Mouse (Mus musculus) liver, embryonic 13.5 days (tissue): Measurements from ENCODE around the gene Emc9. TPM values are rescaled to one million over a fixed set of nuclear protein-coding genes. Genes with fewer than 3 reads are reported as not detected.
A peak's percentile ranks its signal among the peaks of the same experiment; 100 is the strongest.

Experiments
- ATAC-seq: fragments of 200-750 bp; cut with Nextera tagmentation; 2 replicates; pipeline ENCODE4 v1.8.0; 2017; ENCODE audit warnings: low read depth, mild to moderate bottlenecking, moderate number of reproducible peaks, moderate library complexity
- DNase-seq: peaks from one replicate; pipeline ENCODE4 v3.0.0; 2022
- H3K27ac ChIP-seq: fragments of 300-500 bp; sonication (generic); 2 replicates; pipeline ENCODE4 v1.5.1; 2015; ENCODE audit warnings: moderate library complexity, mild to moderate bottlenecking, inconsistent platforms
- H3K27me3 ChIP-seq: fragments of 300-500 bp; sonication (generic); 2 replicates; pipeline ENCODE4 v1.6.1; 2015; ENCODE audit warnings: mild to moderate bottlenecking, inconsistent platforms
- H3K36me3 ChIP-seq: fragments of 300-500 bp; sonication (generic); 2 replicates; pipeline ENCODE4 v1.6.1; 2015; ENCODE audit warnings: mild to moderate bottlenecking, inconsistent platforms
- H3K4me1 ChIP-seq: fragments of 300-500 bp; sonication (generic); replicated peaks from 2 replicates; pipeline ENCODE4 v1.6.1; 2015; ENCODE audit warnings: inconsistent platforms
- H3K4me2 ChIP-seq: fragments of 300-500 bp; sonication (generic); 2 replicates; pipeline ENCODE4 v1.6.1; 2015; ENCODE audit warnings: inconsistent platforms, mild to moderate bottlenecking, moderate library complexity
- H3K4me3 ChIP-seq: fragments of 300-500 bp; sonication (generic); replicated peaks from 2 replicates; pipeline ENCODE4 v1.5.1; 2015; ENCODE audit warnings: mild to moderate bottlenecking, inconsistent platforms
- H3K9ac ChIP-seq: fragments of 300-500 bp; sonication (generic); 2 replicates; pipeline ENCODE4 v1.6.1; 2015; ENCODE audit warnings: mild to moderate bottlenecking, inconsistent platforms
- H3K9me3 ChIP-seq: fragments of 300-500 bp; sonication (generic); replicated peaks from 2 replicates; pipeline ENCODE4 v1.6.1; 2016; ENCODE audit warnings: inconsistent platforms
- WGBS: fragments of 180-500 bp; shearing (Covaris S2); methylation state at CpG from one replicate; pipeline ENCODE4 v1.1.7; 2015; ENCODE audit not compliant: insufficient replicate concordance; 5-methylcytosine and 5-hydroxymethylcytosine counted together
- polyA plus RNA-seq: library from polyadenylated mRNA; unstranded; fragments of >200 nt; fragmentation: Nextera tagmentation; extraction: Ambion mirVana; gene quantifications from 2 replicates; pipeline ENCODE4 v1.2.1, GENCODE M21; 2015

Emc9 gene
- polyA plus RNA-seq, 1 experiment from 2014 or later: 35.8 TPM

DNA sequence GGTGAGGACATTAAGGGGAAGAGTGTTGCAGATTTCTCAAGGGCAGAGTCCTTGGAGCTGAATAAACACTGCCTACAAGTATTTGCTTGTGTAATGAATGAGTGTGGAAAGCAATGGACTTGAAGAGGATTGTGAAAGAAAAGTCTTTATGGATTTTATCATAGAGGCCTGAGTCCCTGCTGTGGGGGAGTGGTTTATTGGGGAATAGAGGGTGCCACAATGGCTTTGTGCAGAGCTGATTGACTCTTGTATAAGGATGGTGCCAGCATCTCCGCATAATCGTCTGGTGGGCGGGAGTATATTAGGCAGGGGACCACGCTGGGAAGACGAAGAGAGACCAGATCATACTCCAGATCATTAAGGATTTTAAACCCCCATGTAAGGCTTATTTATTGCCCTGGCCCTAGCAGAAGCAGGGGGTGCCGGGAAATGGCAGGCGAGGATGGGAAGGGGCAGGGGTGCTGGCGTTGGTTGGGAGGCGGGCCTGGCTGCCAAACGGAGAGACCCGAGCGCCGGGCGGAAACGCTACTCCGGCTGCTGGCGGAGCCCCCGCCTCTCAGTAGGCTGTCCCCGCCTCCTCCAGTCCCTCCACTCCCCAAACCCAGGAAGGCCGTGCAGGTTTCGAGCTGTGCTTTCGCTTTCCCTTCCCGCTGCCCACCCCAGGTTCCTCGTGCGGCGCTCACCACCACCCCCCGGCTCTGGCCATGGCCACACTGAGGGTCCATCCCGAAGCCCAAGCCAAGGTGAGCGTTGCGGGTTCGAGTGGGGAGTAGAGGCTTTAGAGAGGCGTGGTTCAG lies 7.0 kb downstream of the Emc9 start, which contains the start of gene Psme1:
Psme1 (plus strand) TSS at position 253 of the 797 bp plus-strand sequence.
- Histone ChIP-seq H3K4me3 (peak within 1 kb of the TSS; percentile 83), H3K36me3 (peaks cover 26% of the 10 kb centered on the region), H3K9me3 (no peaks in the 10 kb centered on the region), H3K4me2 (peak within 1 kb of the TSS; percentile 92), H3K9ac (peak within 1 kb of the TSS; percentile 92), H3K4me1 (peaks cover 48% of the 10 kb centered on the region), H3K27ac (peak within 1 kb of the TSS; percentile 90), H3K27me3 (no peaks in the 10 kb centered on the region)
- ATAC-seq (peak; percentile 80), DNase-seq (peak; percentile 67)
- WGBS: 1% methylated on average over 32 of the region's 32 CpGs

DNA sequence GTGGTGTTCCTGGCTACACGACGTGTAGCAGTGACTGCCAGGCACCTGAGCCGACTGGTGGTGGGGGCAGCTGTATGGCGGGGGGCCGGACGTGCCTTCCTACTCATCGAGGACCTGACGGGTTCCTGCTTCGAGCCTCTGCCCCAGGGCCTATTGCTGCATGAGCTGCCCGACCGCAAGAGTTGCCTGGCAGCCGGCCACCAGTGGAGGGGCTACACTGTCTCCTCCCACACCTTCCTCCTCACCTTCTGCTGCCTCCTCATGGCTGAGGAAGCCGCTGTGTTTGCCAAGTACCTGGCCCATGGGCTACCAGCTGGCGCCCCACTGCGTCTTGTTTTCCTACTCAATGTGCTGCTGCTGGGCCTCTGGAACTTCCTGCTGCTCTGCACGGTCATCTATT lies 8.7 kb downstream of the Emc9 start:
- ATAC-seq: no peak
- 78% methylated on average over 16 of the region's 16 CpGs for WGBS
- Histone ChIP-seq H3K9ac (no peak overlapping the region), H3K9me3 (no peaks in the 10 kb centered on the region), H3K27me3 (no peaks in the 10 kb centered on the region), H3K4me3 (no peak overlapping the region), H3K27ac (no peak overlapping the region), H3K4me1 (peaks cover 51% of the 10 kb centered on the region), H3K4me2 (no peak overlapping the region), H3K36me3 (peaks cover 20% of the 10 kb centered on the region)
- no peak for DNase-seq

DNA sequence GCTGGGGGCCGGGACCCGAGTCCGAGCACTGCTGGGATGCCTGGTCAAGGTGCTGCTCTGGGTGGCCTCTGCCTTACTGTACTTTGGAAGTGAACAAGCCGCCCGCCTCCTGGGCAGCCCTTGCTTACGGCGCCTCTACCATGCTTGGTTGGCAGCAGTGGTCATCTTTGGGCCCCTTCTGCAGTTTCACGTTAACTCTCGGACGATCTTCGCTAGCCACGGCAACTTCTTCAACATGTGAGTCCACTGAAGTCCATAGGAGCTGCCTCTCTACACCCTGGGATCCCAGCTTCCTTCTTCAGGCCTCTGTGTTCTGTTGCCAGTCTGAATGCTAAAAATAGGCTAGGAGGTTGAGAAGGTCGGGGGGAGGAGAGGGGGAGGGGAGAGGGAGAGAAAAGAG lies 9.4 kb downstream of the Emc9 start:
- H3K4me3 ChIP-seq: no peak overlapping the region
- peaks cover 16% of the 10 kb centered on the region for H3K36me3 ChIP-seq
- H3K9me3 ChIP-seq: no peaks in the 10 kb centered on the region
- H3K4me1 ChIP-seq: peaks cover 57% of the 10 kb centered on the region
- H3K27me3 ChIP-seq: no peaks in the 10 kb centered on the region
- peak overlapping the region; percentile 4; the same call in 1 of the 2 replicates for H3K9ac ChIP-seq
- ATAC-seq (no peak), DNase-seq (no peak)
- no peak overlapping the region for H3K27ac ChIP-seq
- H3K4me2 ChIP-seq: no peak overlapping the region
- 64% methylated on average over 13 of the region's 13 CpGs for WGBS

DNA sequence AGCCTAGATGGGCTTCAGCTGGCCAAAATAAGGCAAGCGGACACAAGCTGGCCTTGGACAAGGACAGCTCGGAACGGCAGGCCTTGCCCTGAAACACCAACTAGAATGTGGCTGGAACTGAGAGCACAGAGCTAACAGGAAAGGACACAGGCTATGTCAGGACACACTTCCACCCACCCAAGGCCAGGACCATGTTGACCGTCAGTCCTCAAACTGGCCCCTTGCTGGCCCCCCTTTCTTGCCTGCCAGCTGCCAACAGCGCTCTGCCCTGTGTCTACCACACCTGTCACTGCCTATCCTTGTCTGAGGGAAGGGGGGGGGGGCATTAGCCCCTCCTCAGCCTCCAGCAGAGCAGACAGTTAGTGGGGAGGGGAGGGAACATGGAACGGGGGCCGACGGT lies 9.8 kb downstream of the Emc9 start, which contains the start of gene Fitm1:
Fitm1 (plus strand) TSS at position 316 of the 400 bp plus-strand sequence.
- peaks cover 59% of the 10 kb centered on the region for H3K4me1 ChIP-seq
- WGBS: 61% methylated on average over 8 of the region's 8 CpGs
- ATAC-seq (no peak), DNase-seq (no peak)
- H3K4me2 ChIP-seq: no peak within 1 kb of the TSS
- H3K9me3 ChIP-seq: no peaks in the 10 kb centered on the region
- no peak within 1 kb of the TSS for H3K4me3 ChIP-seq
- H3K9ac ChIP-seq: peak within 1 kb of the TSS; percentile 4; the same call in 1 of the 2 replicates
- no peak within 1 kb of the TSS for H3K27ac ChIP-seq
- H3K36me3 ChIP-seq: peaks cover 15% of the 10 kb centered on the region
- no peaks in the 10 kb centered on the region for H3K27me3 ChIP-seq

DNA sequence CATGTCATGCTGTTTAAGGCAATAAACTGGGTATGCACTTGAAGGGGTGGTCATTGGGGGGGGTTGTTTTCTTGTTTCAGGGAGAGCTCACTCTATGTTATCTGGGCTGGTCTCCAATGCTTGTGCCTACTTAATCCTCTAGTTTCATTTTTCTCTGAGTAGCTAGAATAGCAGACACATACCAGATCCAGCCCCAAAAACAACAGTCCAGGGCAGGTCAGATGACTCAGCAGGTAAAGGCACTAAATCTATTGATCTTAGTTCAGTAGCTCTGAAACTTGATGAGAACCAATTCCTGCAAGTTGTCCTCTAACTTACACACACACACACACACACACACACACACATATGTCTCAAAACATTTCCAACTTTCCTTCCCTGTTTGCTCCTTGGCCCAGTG lies 13.3 kb downstream of the Emc9 start:
- Histone ChIP-seq H3K27me3 (no peaks in the 10 kb centered on the region), H3K4me1 (peaks cover 31% of the 10 kb centered on the region), H3K9me3 (no peaks in the 10 kb centered on the region), H3K4me2 (no peak overlapping the region), H3K4me3 (no peak overlapping the region), H3K36me3 (peaks cover 41% of the 10 kb centered on the region), H3K9ac (no peak overlapping the region), H3K27ac (peak overlapping the region; percentile 53; the same call in 1 of the 2 replicates)
- ATAC-seq: no peak
- DNase-seq: no peak

DNA sequence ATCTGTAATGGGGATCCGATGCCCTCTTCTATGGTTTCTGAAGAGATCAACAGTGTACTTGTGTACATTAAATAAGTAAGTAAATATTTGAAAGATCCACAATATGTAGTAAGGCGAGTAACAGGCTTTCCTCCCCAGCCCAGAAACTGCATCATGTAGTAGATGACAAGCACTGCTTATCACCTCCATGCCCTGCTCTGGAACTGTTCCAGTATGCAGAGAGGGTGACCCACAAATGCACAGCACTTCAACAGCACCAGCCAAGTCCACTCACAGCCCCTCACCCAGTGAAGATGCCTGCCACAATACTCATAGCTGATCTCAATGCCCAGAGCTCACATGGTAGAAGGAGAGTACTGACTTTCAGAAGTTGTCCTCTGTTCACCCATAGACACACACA lies 14.5 kb downstream of the Emc9 start:
- Histone ChIP-seq H3K4me1 (peaks cover 24% of the 10 kb centered on the region), H3K27me3 (no peaks in the 10 kb centered on the region), H3K9me3 (no peaks in the 10 kb centered on the region), H3K27ac (no peak overlapping the region; the same call in 1 of the 2 replicates), H3K36me3 (peaks cover 53% of the 10 kb centered on the region), H3K4me2 (no peak overlapping the region), H3K9ac (no peak overlapping the region), H3K4me3 (no peak overlapping the region)
- WGBS: 58% methylated on average over 2 of the region's 2 CpGs
- no peak for ATAC-seq
- DNase-seq: no peak

DNA sequence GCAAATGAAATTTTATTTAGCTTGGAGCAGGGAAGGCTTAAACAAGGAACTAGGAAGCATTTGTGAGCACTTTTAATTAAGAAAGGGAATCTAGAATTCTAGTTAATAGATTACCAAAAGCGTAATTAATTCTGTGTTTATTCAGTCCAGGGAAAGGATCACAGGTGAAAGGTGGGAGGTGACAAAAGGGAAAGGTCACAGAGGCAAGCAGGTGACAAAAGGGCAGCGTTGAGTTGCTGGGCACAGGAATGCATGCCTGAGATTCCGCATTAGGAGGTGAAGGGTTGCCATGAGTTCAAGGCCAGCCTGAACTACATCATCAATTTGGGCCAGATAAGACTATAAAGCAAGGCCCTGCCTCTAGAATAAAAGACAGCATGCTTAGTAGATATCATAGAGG lies 17.6 kb downstream of the Emc9 start:
- peaks cover 84% of the 10 kb centered on the region for H3K36me3 ChIP-seq
- no peak overlapping the region for H3K27ac ChIP-seq
- no peaks in the 10 kb centered on the region for H3K27me3 ChIP-seq
- WGBS: 80% methylated on average over 3 of the region's 3 CpGs
- DNase-seq: no peak
- ATAC-seq: no peak
- H3K9ac ChIP-seq: no peak overlapping the region
- peaks cover 22% of the 10 kb centered on the region for H3K4me1 ChIP-seq
- H3K4me2 ChIP-seq: no peak overlapping the region
- H3K9me3 ChIP-seq: no peaks in the 10 kb centered on the region
- no peak overlapping the region for H3K4me3 ChIP-seq

DNA sequence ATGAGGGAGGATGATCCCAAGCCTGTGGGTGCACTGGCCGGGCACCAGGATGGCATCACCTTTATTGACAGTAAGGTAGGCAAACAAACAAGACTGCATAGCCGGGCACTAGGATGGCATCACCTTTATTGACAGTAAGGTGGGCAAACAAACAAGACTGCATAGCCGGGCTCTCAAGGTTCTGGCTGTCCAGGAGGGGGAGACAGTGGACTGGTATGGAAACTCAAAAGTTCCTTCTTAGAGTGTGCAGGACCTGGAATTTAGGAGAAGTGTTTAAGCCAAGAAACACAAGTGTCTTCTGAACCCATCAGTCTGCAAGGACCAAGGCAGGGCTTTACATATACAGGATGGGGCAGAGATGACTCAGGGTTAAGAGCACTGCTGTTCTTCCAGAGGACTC lies 19.4 kb downstream of the Emc9 start:
- Histone ChIP-seq H3K4me3 (no peak overlapping the region), H3K4me2 (no peak overlapping the region), H3K36me3 (peaks cover 88% of the 10 kb centered on the region), H3K4me1 (peaks cover 23% of the 10 kb centered on the region), H3K27ac (no peak overlapping the region), H3K27me3 (no peaks in the 10 kb centered on the region), H3K9ac (no peak overlapping the region), H3K9me3 (no peaks in the 10 kb centered on the region)
- no peak for DNase-seq
- 78% methylated on average over 3 of the region's 3 CpGs for WGBS
- ATAC-seq: no peak

DNA sequence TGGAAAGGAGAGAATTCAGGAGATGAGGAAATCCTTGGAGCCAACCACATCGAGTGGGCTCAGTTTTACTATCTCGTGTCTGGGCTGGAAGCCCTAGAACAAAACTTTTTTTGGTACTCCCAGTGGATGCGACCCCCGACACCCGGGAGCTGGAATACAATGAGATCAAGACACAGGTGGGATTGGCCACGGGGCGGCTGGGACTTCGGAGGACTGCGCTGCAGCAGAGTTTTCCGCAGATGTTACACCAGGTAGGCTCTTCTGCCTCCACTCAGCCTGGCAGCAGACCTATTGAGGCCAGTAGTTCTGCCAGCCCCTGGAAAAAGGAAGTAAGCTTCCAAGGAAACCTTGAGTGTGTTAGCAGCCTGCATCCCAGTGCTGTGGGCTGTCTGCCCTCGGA lies 21.9 kb downstream of the Emc9 start:
- no peak overlapping the region for H3K27ac ChIP-seq
- H3K4me1 ChIP-seq: peaks cover 29% of the 10 kb centered on the region
- no peaks in the 10 kb centered on the region for H3K9me3 ChIP-seq
- no peak for ATAC-seq
- H3K4me3 ChIP-seq: no peak overlapping the region
- WGBS: 82% methylated on average over 11 of the region's 11 CpGs
- H3K36me3 ChIP-seq: peaks cover 63% of the 10 kb centered on the region
- no peak for DNase-seq
- no peak overlapping the region for H3K9ac ChIP-seq
- no peak overlapping the region for H3K4me2 ChIP-seq
- no peaks in the 10 kb centered on the region for H3K27me3 ChIP-seq

DNA sequence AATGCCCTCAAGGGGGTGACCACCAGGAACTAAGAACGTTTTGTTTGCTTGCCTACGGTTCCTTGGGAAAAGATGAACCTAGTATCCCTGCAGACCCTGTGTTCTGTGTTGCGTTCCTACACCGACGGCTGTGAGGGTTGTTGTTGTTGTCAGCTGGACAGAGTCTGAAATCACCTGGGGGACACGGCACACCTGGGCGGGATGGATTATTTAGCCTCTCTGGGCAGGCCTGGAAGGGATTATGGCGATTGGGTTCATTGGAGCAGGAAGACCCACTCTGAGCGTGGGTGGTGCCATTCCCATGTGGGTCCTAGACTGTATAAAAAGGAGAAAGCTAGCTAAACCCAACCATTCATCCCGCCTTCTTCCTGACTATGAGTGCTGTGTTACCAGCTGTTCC lies 23.2 kb downstream of the Emc9 start:
- H3K4me3 ChIP-seq: peak overlapping the region; percentile 78
- 81% methylated on average over 10 of the region's 10 CpGs for WGBS
- no peaks in the 10 kb centered on the region for H3K9me3 ChIP-seq
- H3K4me1 ChIP-seq: peaks cover 43% of the 10 kb centered on the region
- no peaks in the 10 kb centered on the region for H3K27me3 ChIP-seq
- peak overlapping the region; percentile 99 for H3K27ac ChIP-seq
- peak overlapping the region; percentile 89 for H3K4me2 ChIP-seq
- peaks cover 50% of the 10 kb centered on the region for H3K36me3 ChIP-seq
- H3K9ac ChIP-seq: peak overlapping the region; percentile 67; the same call in 1 of the 2 replicates
- ATAC-seq (no peak), DNase-seq (no peak)

DNA sequence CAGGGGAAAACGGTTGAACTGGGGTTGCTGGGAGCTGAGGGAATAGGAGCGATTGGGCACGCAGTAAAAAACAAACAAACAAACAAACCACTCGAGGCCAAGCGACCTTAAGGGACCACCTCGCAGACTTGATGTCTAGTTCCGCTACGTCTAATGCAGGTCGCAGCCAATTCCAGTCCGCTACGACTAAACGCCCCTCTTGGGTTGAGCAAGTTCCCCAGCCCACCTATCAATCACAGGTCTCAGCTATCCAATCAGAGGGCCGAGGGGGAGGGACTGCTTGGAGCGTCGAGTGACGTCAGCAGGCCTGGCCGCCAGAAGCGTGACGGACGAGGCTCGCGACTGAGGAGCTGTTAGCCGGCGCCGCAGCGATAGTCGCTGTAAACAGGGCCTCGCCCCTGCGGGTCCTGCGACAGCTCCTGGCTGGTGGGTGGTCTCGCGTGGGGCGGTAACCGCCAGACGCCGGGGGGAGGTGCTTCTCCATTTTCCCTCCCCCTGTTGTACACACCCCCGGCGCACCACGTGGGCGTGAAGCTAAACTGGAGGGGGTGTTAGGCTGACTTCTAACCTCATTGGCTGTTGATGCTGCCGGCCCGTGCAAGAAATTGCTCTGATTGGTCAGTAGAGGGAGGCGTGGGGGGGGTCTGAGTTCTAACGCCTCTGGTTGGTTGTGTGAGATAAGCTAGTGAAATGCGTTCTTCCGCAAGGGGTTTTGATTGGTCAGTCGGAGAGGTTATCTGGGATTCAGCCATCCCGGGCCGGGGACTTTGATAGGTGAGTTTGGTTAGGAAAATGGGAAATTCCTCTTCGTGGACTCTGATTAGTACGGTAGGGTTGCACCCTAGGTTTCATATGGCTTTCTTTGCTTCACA lies 24.7 kb downstream of the Emc9 start, which contains the start of gene A730061H03Rik:
A730061H03Rik (minus strand) TSS at position 205 of the 872 bp plus-strand sequence.
- Histone ChIP-seq H3K9ac (peak within 1 kb of the TSS; percentile 93), H3K27ac (peak within 1 kb of the TSS; percentile 99), H3K9me3 (no peaks in the 10 kb centered on the region), H3K4me1 (peaks cover 56% of the 10 kb centered on the region), H3K27me3 (no peaks in the 10 kb centered on the region), H3K36me3 (peaks cover 35% of the 10 kb centered on the region), H3K4me2 (peak within 1 kb of the TSS; percentile 89), H3K4me3 (peak within 1 kb of the TSS; percentile 78)
- peak; percentile 97 for DNase-seq
- under 1% methylated on average over 51 of the region's 51 CpGs for WGBS
- ATAC-seq: peak; percentile 87
